Mouse (Mus musculus) kidney, embryonic 16.5 days (tissue): ENCODE results near the gene Akr1a1. TPM values are rescaled to one million over a fixed set of nuclear protein-coding genes. Genes with fewer than 3 reads are reported as not detected.
"Not testable (repeated sequence)": the region's sequence is repeated elsewhere in the genome, so short reads cannot be mapped to it uniquely, and the experiment has no call there.

ENCODE experiments used
- ATAC-seq: fragments of 200-750 bp; cut with Nextera tagmentation; 2 replicates; pipeline ENCODE4 v1.8.0; 2017; ENCODE audit warnings: moderate TSS enrichment; ENCODE audit not compliant: low FRiP score, low TSS enrichment
- H3K27ac ChIP-seq: fragments of 300-500 bp; sonication (generic); 2 replicates; pipeline ENCODE4 v1.5.1; 2014; ENCODE audit warnings: low read length
- H3K27me3 ChIP-seq: fragments of 300-500 bp; sonication (generic); 2 replicates; pipeline ENCODE4 v1.6.1; 2014; ENCODE audit warnings: low read length, control low read depth, mixed read lengths; ENCODE audit not compliant: insufficient read depth
- H3K36me3 ChIP-seq: fragments of 300-500 bp; sonication (generic); 2 replicates; pipeline ENCODE4 v1.6.1; 2014; ENCODE audit warnings: low read length, control low read depth, mixed read lengths; ENCODE audit not compliant: insufficient read depth
- H3K4me1 ChIP-seq: fragments of 300-500 bp; sonication (generic); 2 replicates; pipeline ENCODE4 v1.6.1; 2014; ENCODE audit warnings: low read length, control low read depth, mixed read lengths; ENCODE audit not compliant: insufficient read depth
- H3K4me2 ChIP-seq: fragments of 300-500 bp; sonication (generic); replicated peaks from 2 replicates; pipeline ENCODE4 v1.6.1; 2014; ENCODE audit warnings: low read depth, low read length
- H3K4me3 ChIP-seq: fragments of 300-500 bp; sonication (generic); 2 replicates; pipeline ENCODE4 v1.5.1; 2014; ENCODE audit warnings: mild to moderate bottlenecking, low read length
- H3K9ac ChIP-seq: fragments of 300-500 bp; sonication (generic); replicated peaks from 2 replicates; pipeline ENCODE4 v1.6.1; 2014; ENCODE audit warnings: low read length
- H3K9me3 ChIP-seq: fragments of 300-500 bp; sonication (generic); 2 replicates; pipeline ENCODE4 v1.6.1; 2016; ENCODE audit warnings: low read length, control low read depth
- WGBS: fragments of 180-500 bp; shearing (Covaris S2); extraction: QIAGEN DNeasy Blood & Tissue Kit; methylation state at CpG from one replicate; pipeline ENCODE4 v1.1.7; 2014; 5-methylcytosine and 5-hydroxymethylcytosine counted together
- polyA plus RNA-seq: library from polyadenylated mRNA; unstranded; fragments of >200 nt; fragmentation: Nextera tagmentation; extraction: Ambion mirVana; gene quantifications from 2 replicates; pipeline ENCODE4 v1.2.1, GENCODE M21; 2015

Akr1a1 gene
- polyA plus RNA-seq, 1 experiment from 2014 or later = 947 TPM

GRCm38 (mm10) chr4:116683957-116684356 is 32.5 kb upstream of the Akr1a1 start:
- H3K27ac ChIP-seq = no peak overlapping the region
- no peak overlapping the region for H3K4me3 ChIP-seq
- H3K4me2 ChIP-seq = no peak overlapping the region
- peaks cover 24% of the 10 kb centered on the region for H3K4me1 ChIP-seq
- no peak for ATAC-seq
- no peaks in the 10 kb centered on the region for H3K9me3 ChIP-seq
- peaks cover 13% of the 10 kb centered on the region for H3K36me3 ChIP-seq
- no peaks in the 10 kb centered on the region for H3K27me3 ChIP-seq
- 88% methylated on average over 4 of the region's 4 CpGs for WGBS
- no peak overlapping the region for H3K9ac ChIP-seq

DNA sequence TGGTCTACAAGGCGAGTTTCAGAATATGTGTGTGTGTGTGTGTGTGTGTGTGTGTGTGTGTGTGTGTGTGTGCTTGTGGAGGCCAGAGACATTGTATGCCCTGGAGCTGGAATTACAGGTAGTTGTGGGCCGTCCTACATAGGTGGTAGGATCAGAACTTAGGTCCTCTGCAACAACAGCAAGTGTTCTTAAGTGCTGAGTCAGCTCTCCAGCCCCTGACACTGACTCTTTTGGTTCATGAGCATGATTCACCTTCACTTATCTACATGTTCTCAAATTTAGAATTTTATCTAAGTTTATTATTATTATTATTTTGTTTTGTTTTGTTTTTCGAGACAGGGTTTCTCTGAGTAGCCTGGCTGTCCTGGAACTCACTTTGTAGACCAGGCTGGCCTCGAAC is 29.0 kb upstream of the Akr1a1 start:
- H3K4me3 ChIP-seq, ATAC-seq, H3K9ac ChIP-seq, H3K9me3 ChIP-seq, H3K27me3 ChIP-seq, H3K27ac ChIP-seq, H3K4me1 ChIP-seq, H3K4me2 ChIP-seq, H3K36me3 ChIP-seq: not testable (repeated sequence)
- 99% methylated on average over 4 of the region's 4 CpGs for WGBS

DNA sequence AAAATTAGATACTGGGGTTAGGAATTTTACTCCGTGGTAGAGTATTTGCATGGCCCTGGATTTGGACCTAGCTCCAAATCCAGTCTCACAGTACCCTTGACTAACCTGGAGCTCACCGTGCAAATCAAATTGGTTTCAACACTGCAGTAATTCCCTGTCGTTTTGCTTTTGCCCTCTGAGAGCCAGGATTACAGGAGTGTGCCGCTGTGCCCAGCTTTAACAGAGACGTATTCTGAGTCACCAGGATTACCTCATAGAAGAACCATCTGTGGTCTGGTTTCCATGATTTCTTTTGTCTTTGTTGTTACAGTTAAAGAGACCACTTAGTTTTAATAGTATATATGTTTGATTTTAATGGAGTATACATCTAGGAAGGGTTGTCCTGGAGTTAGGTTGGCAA is 27.7 kb upstream of the Akr1a1 start:
- no peak overlapping the region for H3K4me3 ChIP-seq
- H3K4me1 ChIP-seq = no peaks in the 10 kb centered on the region
- H3K36me3 ChIP-seq = no peaks in the 10 kb centered on the region
- ATAC-seq = no peak
- H3K27me3 ChIP-seq = no peaks in the 10 kb centered on the region
- H3K9me3 ChIP-seq = no peaks in the 10 kb centered on the region
- WGBS = 72% methylated on average over 5 of the region's 5 CpGs
- no peak overlapping the region for H3K27ac ChIP-seq
- H3K4me2 ChIP-seq = no peak overlapping the region
- H3K9ac ChIP-seq = no peak overlapping the region

DNA sequence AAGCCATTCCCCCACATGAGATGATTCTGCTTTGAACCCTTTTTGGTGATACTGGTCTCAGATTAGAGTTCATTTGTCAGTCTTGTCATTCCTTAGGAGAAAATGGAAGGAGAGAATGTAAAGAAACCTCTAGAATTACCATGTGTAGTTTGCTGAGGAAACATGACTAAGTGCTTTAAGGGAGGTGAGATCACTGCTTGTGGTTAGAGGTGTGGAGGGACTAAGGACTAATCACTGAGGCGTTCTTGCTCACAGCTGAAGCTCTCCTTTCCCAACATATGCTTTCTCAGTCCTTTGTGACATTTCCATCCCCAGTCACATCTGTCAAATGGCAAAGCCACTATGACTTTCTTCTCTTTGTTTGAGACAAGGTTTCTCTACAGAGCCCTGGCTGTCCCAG is 26.3 kb upstream of the Akr1a1 start:
- Histone ChIP-seq H3K9me3 (no peaks in the 10 kb centered on the region), H3K4me2 (no peak overlapping the region), H3K36me3 (no peaks in the 10 kb centered on the region), H3K4me1 (no peaks in the 10 kb centered on the region), H3K27me3 (no peaks in the 10 kb centered on the region), H3K4me3 (no peak overlapping the region), H3K9ac (no peak overlapping the region), H3K27ac (no peak overlapping the region)
- no peak for ATAC-seq
- WGBS = 65% methylated on average over 1 of the region's 1 CpGs

DNA sequence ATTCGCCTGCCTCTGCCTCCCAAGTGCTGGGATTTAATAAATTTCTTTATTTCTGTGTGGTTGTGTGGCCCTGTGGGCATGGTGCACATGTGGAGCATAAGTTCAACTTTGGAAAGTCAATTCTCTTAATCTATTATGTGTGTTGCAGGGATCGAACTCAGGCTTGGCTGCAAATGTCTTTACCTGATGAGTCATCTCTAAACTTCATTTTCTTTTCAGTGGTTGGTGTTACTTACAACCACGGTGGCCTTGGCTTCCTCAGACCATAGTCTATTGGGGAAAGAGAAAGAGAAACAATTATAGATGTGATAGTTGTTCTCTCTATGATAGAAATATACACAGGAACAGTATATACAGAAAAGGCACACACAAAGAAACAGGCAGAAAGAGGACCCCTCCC is 24.5 kb upstream of the Akr1a1 start:
- Histone ChIP-seq H3K36me3 (no peaks in the 10 kb centered on the region), H3K27me3 (no peaks in the 10 kb centered on the region), H3K4me3 (no peak overlapping the region), H3K4me2 (no peak overlapping the region), H3K4me1 (no peaks in the 10 kb centered on the region), H3K27ac (no peak overlapping the region), H3K9me3 (no peaks in the 10 kb centered on the region), H3K9ac (no peak overlapping the region)
- no peak for ATAC-seq
- 87% methylated on average over 3 of the region's 3 CpGs for WGBS

- H3K4me3 ChIP-seq, H3K27me3 ChIP-seq, H3K4me1 ChIP-seq, H3K36me3 ChIP-seq, ATAC-seq, H3K9me3 ChIP-seq, H3K4me2 ChIP-seq, H3K27ac ChIP-seq, H3K9ac ChIP-seq: not testable (repeated sequence)
- WGBS = 90% methylated on average over 6 of the region's 6 CpGs
Observed at GRCm38 (mm10) chr4:116674761-116675160, 23.3 kb upstream of the Akr1a1 start.

DNA sequence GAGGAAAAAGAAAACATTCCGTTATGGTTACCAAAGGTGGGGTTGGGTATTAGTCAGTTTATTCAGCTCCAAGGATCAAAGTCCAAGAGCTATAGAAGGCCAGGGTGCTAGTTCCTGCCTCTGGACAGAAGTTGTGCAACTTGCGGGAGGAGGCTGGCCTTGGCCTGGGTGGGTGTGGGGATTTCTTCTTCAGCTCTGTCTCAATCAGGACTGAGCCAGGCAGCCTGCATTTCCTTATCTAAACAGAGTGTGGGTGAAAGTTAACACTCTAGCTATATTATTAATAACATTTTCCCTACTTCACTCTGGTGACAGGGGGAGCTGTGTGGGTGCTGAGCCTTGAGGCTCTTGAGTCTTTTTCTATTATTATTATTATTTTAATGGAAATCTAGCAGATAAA is 21.3 kb upstream of the Akr1a1 start:
- Histone ChIP-seq H3K4me1 (no peaks in the 10 kb centered on the region), H3K4me2 (no peak overlapping the region), H3K4me3 (no peak overlapping the region), H3K9me3 (no peaks in the 10 kb centered on the region), H3K36me3 (no peaks in the 10 kb centered on the region), H3K27me3 (no peaks in the 10 kb centered on the region), H3K9ac (no peak overlapping the region), H3K27ac (no peak overlapping the region)
- peak; percentile 74 for ATAC-seq
- 41% methylated on average over 2 of the region's 2 CpGs for WGBS

DNA sequence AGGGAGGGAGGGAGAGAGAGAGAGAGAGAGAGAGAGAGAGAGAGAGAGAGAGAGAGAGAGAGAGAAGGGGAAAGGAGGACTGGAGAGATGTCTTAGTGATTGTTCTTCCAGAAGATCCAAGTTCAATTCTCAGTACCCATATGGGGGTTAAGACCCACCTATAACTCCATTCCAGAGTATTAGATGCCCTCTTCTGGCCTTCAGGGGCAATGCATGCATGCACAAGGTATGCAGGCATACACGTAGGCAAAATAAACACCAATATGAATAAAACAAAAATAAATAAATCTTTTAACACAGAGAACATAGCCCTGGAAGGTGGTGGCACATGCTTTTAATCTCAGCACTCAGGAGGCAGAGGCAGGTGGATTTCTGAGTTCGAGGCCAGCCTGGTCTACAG is 17.8 kb upstream of the Akr1a1 start:
- Histone ChIP-seq H3K36me3 (no peaks in the 10 kb centered on the region), H3K27me3 (no peaks in the 10 kb centered on the region), H3K4me1 (no peaks in the 10 kb centered on the region), H3K4me2 (no peak overlapping the region), H3K27ac (no peak overlapping the region), H3K9ac (no peak overlapping the region), H3K9me3 (no peaks in the 10 kb centered on the region), H3K4me3 (no peak overlapping the region)
- 55% methylated on average over 2 of the region's 2 CpGs for WGBS
- ATAC-seq = no peak

GRCm38 (mm10) chr4:116668145-116668544 is 16.7 kb upstream of the Akr1a1 start:
- H3K4me3 ChIP-seq = no peak overlapping the region
- H3K4me1 ChIP-seq = no peaks in the 10 kb centered on the region
- H3K36me3 ChIP-seq = no peaks in the 10 kb centered on the region
- H3K27ac ChIP-seq = peak overlapping the region; percentile 49; the same call in 1 of the 2 replicates
- H3K9ac ChIP-seq = no peak overlapping the region
- H3K9me3 ChIP-seq = no peaks in the 10 kb centered on the region
- WGBS = 50% methylated on average over 3 of the region's 3 CpGs
- no peaks in the 10 kb centered on the region for H3K27me3 ChIP-seq
- H3K4me2 ChIP-seq = no peak overlapping the region
- ATAC-seq = 0 out of 2 replicates have a peak, but pooled peaks have one; percentile 27

DNA sequence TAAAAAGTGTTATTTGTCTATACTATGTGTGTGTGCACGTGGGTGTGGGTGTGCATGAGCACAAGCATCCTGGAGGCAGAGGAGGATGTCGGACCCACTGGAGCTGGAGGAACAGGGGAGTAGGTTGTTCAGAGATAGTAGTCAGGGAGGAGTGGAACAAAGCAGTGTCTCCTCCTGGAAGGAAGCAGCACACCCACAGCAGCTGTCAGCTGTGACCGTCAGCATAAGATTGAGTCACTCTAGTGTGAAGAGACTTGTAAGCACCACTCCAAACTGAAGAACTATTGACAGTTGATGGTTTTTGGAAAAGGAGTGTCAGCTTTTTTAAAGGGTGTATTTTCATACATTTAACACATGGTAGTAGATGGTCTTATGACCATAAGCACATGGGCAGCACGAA is 15.1 kb upstream of the Akr1a1 start:
- Histone ChIP-seq H3K9me3 (no peaks in the 10 kb centered on the region), H3K9ac (no peak overlapping the region), H3K27me3 (no peaks in the 10 kb centered on the region), H3K27ac (no peak overlapping the region), H3K4me1 (no peaks in the 10 kb centered on the region), H3K4me3 (no peak overlapping the region), H3K4me2 (no peak overlapping the region), H3K36me3 (no peaks in the 10 kb centered on the region)
- WGBS = 54% methylated on average over 4 of the region's 4 CpGs
- no peak for ATAC-seq

- no peaks in the 10 kb centered on the region for H3K36me3 ChIP-seq
- no peaks in the 10 kb centered on the region for H3K9me3 ChIP-seq
- WGBS = 83% methylated on average over 1 of the region's 1 CpGs
- no peak for ATAC-seq
- no peak overlapping the region for H3K27ac ChIP-seq
- no peak overlapping the region for H3K4me2 ChIP-seq
- H3K27me3 ChIP-seq = no peaks in the 10 kb centered on the region
- no peak overlapping the region for H3K9ac ChIP-seq
- H3K4me1 ChIP-seq = peaks cover 4% of the 10 kb centered on the region
- H3K4me3 ChIP-seq = no peak overlapping the region
Observed at GRCm38 (mm10) chr4:116661998-116662397, 10.5 kb upstream of the Akr1a1 start.
